Mouse (Mus musculus) cortical plate, adult 2 months (tissue): ENCODE data around the gene Tnf.

ENCODE experiments used
- CTCF ChIP-seq: fragments of 200-500 bp; IDR thresholded peaks from 2 replicates; pipeline ENCODE4 v1.5.1; 2011; ENCODE audit warnings: mild to moderate bottlenecking, control low read depth, low read length; ENCODE audit not compliant: insufficient read depth; ENCODE audit errors: extremely low read depth
- POLR2A ChIP-seq: fragments of 200-500 bp; IDR thresholded peaks from 2 replicates; pipeline ENCODE4 v1.6.1; 2011; ENCODE audit warnings: mild to moderate bottlenecking, low read length, control low read depth; ENCODE audit not compliant: insufficient read depth; ENCODE audit errors: extremely low read depth

DNA sequence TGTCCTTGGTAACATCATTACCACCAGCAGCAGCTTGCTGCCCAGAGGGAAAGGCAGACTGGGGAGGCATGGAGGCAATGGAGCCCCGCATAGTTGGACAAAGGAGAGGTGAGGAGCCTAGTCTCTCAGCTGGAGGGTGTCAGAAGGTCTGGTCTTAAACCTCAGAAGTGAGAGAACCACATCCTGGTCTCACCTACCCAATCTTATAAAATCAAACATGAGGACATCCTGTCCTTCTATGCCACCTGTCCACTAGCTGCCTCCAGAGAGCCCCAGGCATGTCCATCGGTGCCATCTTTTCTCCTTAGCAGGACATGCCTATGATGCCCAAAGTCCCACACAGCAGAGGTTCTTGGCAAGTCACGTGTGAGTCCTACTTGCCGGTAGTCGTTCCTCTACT is 21.7 kb downstream of the Tnf start:
- TF ChIP-seq CTCF (no peak), POLR2A (no peak)
